Mouse (Mus musculus) megakaryocyte, embryonic 14.5 days (primary cell): ENCODE data around the gene Fgfr4. TPM values are rescaled to one million over a fixed set of nuclear protein-coding genes. Genes with fewer than 3 reads are reported as not detected.

Source experiments
- H3K27me3 ChIP-seq: replicated peaks from 2 replicates; pipeline ENCODE3; 2012; ENCODE audit warnings: inconsistent platforms
- H3K36me3 ChIP-seq: replicated peaks from 2 replicates; pipeline ENCODE3; 2012; ENCODE audit warnings: low read length, inconsistent platforms, mixed read lengths
- H3K4me1 ChIP-seq: 2 replicates; pipeline ENCODE4 v1.6.1; 2012; ENCODE audit warnings: inconsistent platforms
- H3K4me3 ChIP-seq: replicated peaks from 2 replicates; pipeline ENCODE3; 2012; ENCODE audit warnings: moderate library complexity, mild to moderate bottlenecking, inconsistent platforms
- H3K9me3 ChIP-seq: 2 replicates; pipeline ENCODE4 v1.6.1; 2012; ENCODE audit warnings: inconsistent platforms
- FLI1 ChIP-seq: IDR thresholded peaks from 2 replicates; pipeline ENCODE4 v1.6.1; 2012; ENCODE audit warnings: low read length, inconsistent platforms, mixed read lengths
- GATA1 ChIP-seq: IDR thresholded peaks from 3 replicates; pipeline ENCODE4 v1.6.1; 2012; ENCODE audit warnings: mixed read lengths, low read length, inconsistent platforms, borderline replicate concordance
- polyA plus RNA-seq: library from polyadenylated mRNA; stranded (reverse); fragments of >175 nt; gene quantifications from 2 replicates; pipeline ENCODE4 v1.2.3, GENCODE M21; 2012; ENCODE audit warnings: low replicate concordance; ENCODE audit not compliant: insufficient read depth

Fgfr4 gene
- polyA plus RNA-seq, 1 experiment = not detected

GRCm38 (mm10) chr13:55135382-55135781 lies 17.1 kb upstream of the Fgfr4 start:
- H3K4me3 ChIP-seq = no peak overlapping the region
- no peaks in the 10 kb centered on the region for H3K9me3 ChIP-seq
- H3K27me3 ChIP-seq = peaks cover 6% of the 10 kb centered on the region
- H3K4me1 ChIP-seq = peaks cover 8% of the 10 kb centered on the region
- TF ChIP-seq FLI1 (no peak), GATA1 (no peak)
- H3K36me3 ChIP-seq = peaks cover 42% of the 10 kb centered on the region

GRCm38 (mm10) chr13:55140271-55140670 lies 12.2 kb upstream of the Fgfr4 start:
- no peak for TF ChIP-seq FLI1
- TF ChIP-seq GATA1 = no peak
- H3K27me3 ChIP-seq = peaks cover 28% of the 10 kb centered on the region
- H3K36me3 ChIP-seq = no peaks in the 10 kb centered on the region
- H3K4me1 ChIP-seq = peaks cover 1% of the 10 kb centered on the region; the same call in 1 of the 2 replicates
- H3K9me3 ChIP-seq = no peaks in the 10 kb centered on the region
- H3K4me3 ChIP-seq = no peak overlapping the region

GRCm38 (mm10) chr13:55153951-55154350 lies 1.5 kb downstream of the Fgfr4 start:
- Histone ChIP-seq H3K36me3 (no peaks in the 10 kb centered on the region), H3K4me3 (no peak overlapping the region), H3K4me1 (peaks cover 16% of the 10 kb centered on the region), H3K9me3 (no peaks in the 10 kb centered on the region), H3K27me3 (peaks cover 69% of the 10 kb centered on the region)
- TF ChIP-seq GATA1 (no peak), FLI1 (no peak)

GRCm38 (mm10) chr13:55162365-55162764 lies 9.9 kb downstream of the Fgfr4 start:
- Histone ChIP-seq H3K9me3 (no peaks in the 10 kb centered on the region), H3K27me3 (peaks cover 40% of the 10 kb centered on the region), H3K4me3 (no peak overlapping the region), H3K36me3 (no peaks in the 10 kb centered on the region), H3K4me1 (peaks cover 9% of the 10 kb centered on the region)
- TF ChIP-seq FLI1 (no peak), GATA1 (no peak)

GRCm38 (mm10) chr13:55163553-55163952 lies 11.1 kb downstream of the Fgfr4 start:
- H3K4me1 ChIP-seq = peaks cover 10% of the 10 kb centered on the region
- no peaks in the 10 kb centered on the region for H3K36me3 ChIP-seq
- peaks cover 49% of the 10 kb centered on the region for H3K27me3 ChIP-seq
- no peak overlapping the region for H3K4me3 ChIP-seq
- no peaks in the 10 kb centered on the region for H3K9me3 ChIP-seq
- TF ChIP-seq GATA1 (no peak), FLI1 (no peak)

- Histone ChIP-seq H3K36me3 (no peaks in the 10 kb centered on the region), H3K4me1 (peaks cover 10% of the 10 kb centered on the region), H3K4me3 (no peak overlapping the region), H3K27me3 (peaks cover 49% of the 10 kb centered on the region), H3K9me3 (peaks cover 13% of the 10 kb centered on the region)
- no peak for TF ChIP-seq GATA1
- TF ChIP-seq FLI1 = no peak
Observed at GRCm38 (mm10) chr13:55165831-55166339, 13.4 kb downstream of the Fgfr4 start.

- TF ChIP-seq GATA1 = no peak
- no peak for TF ChIP-seq FLI1
- peaks cover 13% of the 10 kb centered on the region for H3K4me1 ChIP-seq
- H3K36me3 ChIP-seq = no peaks in the 10 kb centered on the region
- peaks cover 13% of the 10 kb centered on the region for H3K9me3 ChIP-seq
- H3K4me3 ChIP-seq = no peak overlapping the region
- peaks cover 47% of the 10 kb centered on the region for H3K27me3 ChIP-seq
Observed at GRCm38 (mm10) chr13:55166806-55167725, 14.6 kb downstream of the Fgfr4 start.

- H3K27me3 ChIP-seq = peaks cover 51% of the 10 kb centered on the region
- peaks cover 20% of the 10 kb centered on the region for H3K4me1 ChIP-seq
- peaks cover 13% of the 10 kb centered on the region for H3K9me3 ChIP-seq
- TF ChIP-seq GATA1 (no peak), FLI1 (no peak)
- no peaks in the 10 kb centered on the region for H3K36me3 ChIP-seq
- no peak overlapping the region for H3K4me3 ChIP-seq
Observed at GRCm38 (mm10) chr13:55167798-55168197, 15.4 kb downstream of the Fgfr4 start.

GRCm38 (mm10) chr13:55168255-55168654 lies 15.8 kb downstream of the Fgfr4 start:
- Histone ChIP-seq H3K4me1 (peaks cover 20% of the 10 kb centered on the region), H3K9me3 (peaks cover 13% of the 10 kb centered on the region), H3K4me3 (no peak overlapping the region), H3K27me3 (peaks cover 52% of the 10 kb centered on the region), H3K36me3 (no peaks in the 10 kb centered on the region)
- TF ChIP-seq GATA1 = no peak
- TF ChIP-seq FLI1 = no peak

- peaks cover 20% of the 10 kb centered on the region for H3K4me1 ChIP-seq
- H3K27me3 ChIP-seq = peaks cover 53% of the 10 kb centered on the region
- TF ChIP-seq FLI1 = no peak
- no peaks in the 10 kb centered on the region for H3K36me3 ChIP-seq
- no peak overlapping the region for H3K4me3 ChIP-seq
- H3K9me3 ChIP-seq = peaks cover 13% of the 10 kb centered on the region
Observed at GRCm38 (mm10) chr13:55168958-55169369, 16.5 kb downstream of the Fgfr4 start.
